Mouse (Mus musculus) heart, adult 2 months (tissue): ENCODE results near the gene Cadps2. TPM values are rescaled to one million over a fixed set of nuclear protein-coding genes. Genes with fewer than 3 reads are reported as not detected.

ENCODE experiments used
- DNase-seq, 2 experiments: peaks; one replicate each; pipeline ENCODE4 v3.0.0; 2021
- H3K27ac ChIP-seq: fragments of 200-600 bp; 2 replicates; pipeline ENCODE4 v1.8.1; 2022
- H3K27me3 ChIP-seq: fragments of 200-500 bp; 2 replicates; pipeline ENCODE4 v1.6.1; 2012; ENCODE audit warnings: mild to moderate bottlenecking, low read length, inconsistent platforms, mixed read lengths; ENCODE audit not compliant: control insufficient read depth, insufficient read depth
- H3K36me3 ChIP-seq: fragments of 200-500 bp; 2 replicates; pipeline ENCODE4 v1.6.1; 2012; ENCODE audit warnings: low read length, inconsistent platforms; ENCODE audit not compliant: control insufficient read depth, insufficient read depth
- H3K4me1 ChIP-seq: fragments of 200-500 bp; 2 replicates; pipeline ENCODE4 v1.6.1; 2011; ENCODE audit warnings: low read length; ENCODE audit not compliant: control insufficient read depth, insufficient read depth
- H3K4me3 ChIP-seq: fragments of 200-600 bp; 2 replicates; pipeline ENCODE4 v1.8.1; 2022
- H3K79me2 ChIP-seq: fragments of 200-500 bp; replicated peaks from 2 replicates; pipeline ENCODE4 v1.6.1; 2012; ENCODE audit warnings: mild to moderate bottlenecking, inconsistent platforms, low read length, moderate library complexity, mixed read lengths; ENCODE audit not compliant: control insufficient read depth, insufficient read depth
- H3K9ac ChIP-seq: fragments of 200-500 bp; 2 replicates; pipeline ENCODE4 v1.6.1; 2012; ENCODE audit warnings: low read depth, mild to moderate bottlenecking, control low read depth, inconsistent platforms, low read length, mixed read lengths
- CTCF ChIP-seq: fragments of 200-600 bp; IDR thresholded peaks from 2 replicates; pipeline ENCODE4 v1.8.1; 2022; ENCODE audit warnings: antibody characterized with exemption, mild to moderate bottlenecking, moderate library complexity
- EP300 ChIP-seq: fragments of 200-500 bp; IDR thresholded peaks from 2 replicates; pipeline ENCODE4 v1.6.1; 2011; ENCODE audit warnings: low read depth, low read length, control low read depth; ENCODE audit not compliant: insufficient read depth
- POLR2A ChIP-seq: fragments of 200-500 bp; IDR thresholded peaks from 2 replicates; pipeline ENCODE4 v1.6.1; 2011; ENCODE audit warnings: mild to moderate bottlenecking, low read depth, low read length, control low read depth; ENCODE audit not compliant: insufficient read depth
- WGBS: fragments of 180-500 bp; shearing (Covaris S2); methylation state at CpG from one replicate; pipeline ENCODE4 v1.1.7; 2018; 5-methylcytosine and 5-hydroxymethylcytosine counted together
- intact Hi-C: fragments of 180-260 bp; cut with DNase I; formaldehyde crosslinking; loops from one replicate; pipeline ENCODE4 v1.15.1; 2025
- polyA plus RNA-seq: library from polyadenylated mRNA; depleted of rRNA; stranded (reverse); fragments of >200 nt; gene quantifications from 2 replicates; pipeline ENCODE4 v1.2.3, GENCODE M21; 2012
- total RNA-seq, 2 experiments: library from RNA; stranded (reverse); gene quantifications; 2 replicates each; pipeline ENCODE4 v1.2.3; 2021

Cadps2 gene
- total and polyA plus RNA-seq, 3 experiments: 0.72 to 1.4 (median 1.1) TPM

- no peak for TF ChIP-seq CTCF
- TF ChIP-seq POLR2A: no peak
- no peak for TF ChIP-seq EP300
- H3K27ac ChIP-seq: no peak overlapping the region
- H3K79me2 ChIP-seq: no peaks in the 10 kb centered on the region
- H3K36me3 ChIP-seq: no peaks in the 10 kb centered on the region
- no peak overlapping the region for H3K9ac ChIP-seq
- DNase-seq: no peak
- intact Hi-C loops: no loop called here
- H3K4me3 ChIP-seq: no peak overlapping the region
- 78% methylated on average over 4 of the region's 4 CpGs for WGBS
- no peaks in the 10 kb centered on the region for H3K27me3 ChIP-seq
- H3K4me1 ChIP-seq: no peaks in the 10 kb centered on the region
Measured at GRCm38 (mm10) chr6:23294685-23295084, 544.5 kb downstream of the Cadps2 start.

GRCm38 (mm10) chr6:23288752-23289151, 550.5 kb downstream of the Cadps2 start:
- intact Hi-C loops: no loop called here
- Histone ChIP-seq H3K9ac (no peak overlapping the region), H3K27me3 (no peaks in the 10 kb centered on the region), H3K4me3 (no peak overlapping the region), H3K36me3 (no peaks in the 10 kb centered on the region), H3K27ac (no peak overlapping the region), H3K79me2 (no peaks in the 10 kb centered on the region), H3K4me1 (no peaks in the 10 kb centered on the region)
- TF ChIP-seq CTCF (no peak), EP300 (no peak), POLR2A (no peak)
- no peak for DNase-seq
- WGBS: 80% methylated on average over 4 of the region's 4 CpGs

- Histone ChIP-seq H3K79me2 (no peaks in the 10 kb centered on the region), H3K4me1 (no peaks in the 10 kb centered on the region), H3K27me3 (no peaks in the 10 kb centered on the region), H3K4me3 (no peak overlapping the region), H3K36me3 (no peaks in the 10 kb centered on the region), H3K9ac (no peak overlapping the region), H3K27ac (no peak overlapping the region)
- TF ChIP-seq EP300: no peak
- no peak for TF ChIP-seq CTCF
- no peak for TF ChIP-seq POLR2A
- whole genome bisulfite sequencing: 47% methylated on average over 9 of the region's 9 CpGs
- no peak for DNase-seq
- intact Hi-C loops: no loop called here
Measured at GRCm38 (mm10) chr6:23281514-23281820, 557.8 kb downstream of the Cadps2 start.

DNA sequence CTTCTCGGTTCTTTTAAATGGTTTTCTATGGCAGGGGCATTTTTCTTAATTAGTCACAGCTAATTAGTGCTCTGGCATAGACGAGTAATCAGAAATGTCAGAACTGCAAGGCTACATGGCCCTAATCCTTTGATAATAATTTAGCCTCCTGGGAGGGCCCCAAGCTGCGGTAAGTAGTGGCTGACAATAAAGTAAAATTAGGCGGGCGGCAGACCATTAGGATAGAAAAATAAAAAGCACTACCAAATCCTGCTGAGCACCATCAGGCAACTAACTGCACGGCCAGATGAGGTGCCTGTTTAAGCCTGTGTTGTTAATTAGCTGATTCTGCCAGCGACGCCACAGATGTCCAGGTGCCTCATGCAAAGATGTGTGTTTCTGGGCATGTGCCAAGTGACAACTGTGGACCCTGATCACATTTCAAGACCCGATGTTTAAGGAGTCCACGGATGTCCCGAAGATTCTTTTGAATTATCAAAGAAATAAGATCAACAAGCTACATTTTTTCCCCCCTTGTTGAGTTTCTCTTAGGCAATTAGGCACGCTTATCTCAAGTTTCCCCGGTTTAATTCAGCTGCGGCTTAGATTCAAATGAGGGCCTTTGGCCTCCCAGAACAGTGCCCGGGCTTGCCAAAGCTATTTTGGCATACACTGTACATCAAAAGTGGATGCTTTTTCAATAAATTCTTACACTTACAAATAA, 558.3 kb downstream of the Cadps2 start:
- DNase-seq: no peak
- no peaks in the 10 kb centered on the region for H3K36me3 ChIP-seq
- no peak overlapping the region for H3K9ac ChIP-seq
- TF ChIP-seq EP300 (no peak), CTCF (no peak), POLR2A (no peak)
- H3K4me1 ChIP-seq: no peaks in the 10 kb centered on the region
- no peak overlapping the region for H3K27ac ChIP-seq
- intact Hi-C loops: no loop called here
- H3K79me2 ChIP-seq: no peaks in the 10 kb centered on the region
- no peaks in the 10 kb centered on the region for H3K27me3 ChIP-seq
- WGBS: 41% methylated on average over 15 of the region's 15 CpGs
- H3K4me3 ChIP-seq: no peak overlapping the region

- WGBS: 81% methylated on average over 4 of the region's 4 CpGs
- Histone ChIP-seq H3K4me1 (no peaks in the 10 kb centered on the region), H3K4me3 (no peak overlapping the region)
Measured at GRCm38 (mm10) chr6:23273483-23273882, 565.7 kb downstream of the Cadps2 start.

DNA sequence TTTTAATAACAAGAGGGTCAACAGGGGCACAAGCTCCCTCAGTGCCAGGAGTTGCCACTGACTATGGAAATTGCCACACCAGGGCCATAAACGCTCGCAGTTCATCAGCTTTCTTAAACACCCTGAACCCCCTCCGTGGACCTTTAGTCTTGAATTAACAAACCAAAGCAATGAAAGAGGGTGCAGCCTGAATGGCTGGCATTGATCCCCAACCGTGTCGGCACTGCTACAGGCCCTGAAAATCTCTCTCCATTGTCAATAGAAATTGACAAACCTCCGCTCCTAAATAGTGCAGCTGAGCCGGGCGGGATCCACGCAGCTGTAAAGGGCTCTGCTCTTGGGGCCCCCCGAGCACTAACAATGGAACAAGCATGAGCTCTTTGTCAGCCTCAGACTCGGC, 566.2 kb downstream of the Cadps2 start:
- no peaks in the 10 kb centered on the region for H3K79me2 ChIP-seq
- no peak overlapping the region for H3K27ac ChIP-seq
- TF ChIP-seq CTCF (no peak), POLR2A (no peak), EP300 (no peak)
- no peak overlapping the region for H3K4me3 ChIP-seq
- no peak for DNase-seq
- H3K36me3 ChIP-seq: no peaks in the 10 kb centered on the region
- 14% methylated on average over 11 of the region's 11 CpGs for WGBS
- intact Hi-C loops: no loop called here
- H3K27me3 ChIP-seq: no peaks in the 10 kb centered on the region
- H3K9ac ChIP-seq: no peak overlapping the region
- H3K4me1 ChIP-seq: no peaks in the 10 kb centered on the region

More at GRCm38 (mm10) chr6:23273483-23273882, 565.7 kb downstream of the Cadps2 start:
- Histone ChIP-seq H3K27ac (no peak overlapping the region), H3K9ac (no peak overlapping the region), H3K27me3 (no peaks in the 10 kb centered on the region), H3K79me2 (no peaks in the 10 kb centered on the region), H3K36me3 (no peaks in the 10 kb centered on the region)
- TF ChIP-seq POLR2A (no peak), CTCF (no peak), EP300 (no peak)
- no peak for DNase-seq
- intact Hi-C loops: no loop called here
